ENCODE assay signal across 15 mouse cellular contexts in the genomic region with DNA sequence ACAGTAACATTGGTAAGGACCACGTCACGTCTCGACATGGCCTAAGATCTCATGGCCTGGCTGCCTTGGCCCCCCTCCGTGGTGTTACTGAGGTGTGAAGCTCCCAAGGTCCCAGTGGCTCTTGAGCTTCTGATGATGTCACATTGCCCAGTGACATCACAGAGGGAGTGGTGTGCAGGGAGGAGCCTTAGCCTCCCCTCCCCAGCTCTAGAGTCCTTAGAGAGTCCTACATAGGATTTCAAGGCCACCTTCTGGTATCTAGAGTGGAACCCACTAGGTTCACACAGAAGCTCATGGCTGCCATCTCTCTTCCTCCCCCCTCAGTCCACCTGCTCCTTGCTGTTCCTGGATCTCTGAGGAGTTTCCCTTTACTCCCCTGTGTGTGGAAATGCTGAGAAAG. TPM values are rescaled to one million over a fixed set of nuclear protein-coding genes. Genes with fewer than 3 reads are reported as not detected.
DNase-seq lines count a peak whose midpoint lies in the region; ATAC-seq and TF ChIP-seq lines count a peak whose summit lies in the region.
"Not testable (repeated sequence)": the region's sequence is repeated elsewhere in the genome, so short reads cannot be mapped to it uniquely, and the experiment has no call there.
"Had no signal": no experiment of that assay in that cellular context is flagged by ENCODE, and none has a peak within 500 bp of the region (broad histone marks: within the 10 kb centered on the region; RNA-seq: fewer than 3 reads in every experiment).

Gene Gapdhs (minus strand): TSS at position 65 of the 400 bp plus-strand sequence.

- ATAC-seq in heart, embryonic 14.5 days (ENCODE audit: insufficient number of reproducible peaks, insufficient read depth, low FRiP score, low read depth) = not testable (repeated sequence)
- ATAC-seq in intestine, embryonic 16.5 days = peak; percentile 32; the same call in 1 of the 2 replicates
- ATAC-seq in liver, embryonic 14.5 days (ENCODE audit: insufficient read depth) = peak; percentile 15; the same call in 1 of the 2 replicates
- ATAC-seq in lung, embryonic 16.5 days (ENCODE audit: low read depth) = peak; percentile 23; the same call in 1 of the 2 replicates
- 0 out of 2 replicates have a peak, but pooled peaks have one; percentile 14 for ATAC-seq in megakaryocyte progenitor cell, adult 5-6 weeks (replicated peaks; ENCODE audit: poor library complexity)

- DNase-seq in liver, embryonic 14.5 days (ENCODE audit: low read depth in 3 of 3, low spot score in 3 of 3) = not testable (repeated sequence)

- H3K4me2 ChIP-seq in heart, embryonic 14.5 days (ENCODE audit: low read length) = 0 out of 2 replicates have a peak within 1 kb of the TSS, but pooled peaks have one; percentile 13
- not testable (repeated sequence) for H3K4me2 ChIP-seq in intestine, embryonic 16.5 days (ENCODE audit: low read depth, low read length); liver, embryonic 14.5 days (ENCODE audit: low read depth); lung, embryonic 16.5 days (ENCODE audit: low read depth, low read length)

- not testable (repeated sequence) for H3K27me3 ChIP-seq in heart, embryonic 14.5 days (ENCODE audit: control insufficient read depth, insufficient read depth, low read length); intestine, embryonic 16.5 days (replicated peaks; ENCODE audit: control insufficient read depth, insufficient read depth, low read length); liver, embryonic 14.5 days (ENCODE audit: control insufficient read depth, insufficient read depth, low read length); lung, embryonic 16.5 days (ENCODE audit: control insufficient read depth, insufficient read depth, low read depth, low read length)

- not testable (repeated sequence) for H3K4me3 ChIP-seq in bone marrow, adult 2 months (replicated peaks; ENCODE audit: control insufficient read depth, low read depth, low read length); heart, embryonic 14.5 days (ENCODE audit: control insufficient read depth in 1 of 2, insufficient read depth in 1 of 2, low read depth in 1 of 2, low read length in 2 of 2); intestine, embryonic 16.5 days (ENCODE audit: low read length); liver, embryonic 14.5 days (ENCODE audit: insufficient read depth in 1 of 2, low read depth in 2 of 2, low read length in 2 of 2); lung, embryonic 16.5 days (ENCODE audit: low read length)

- TF ChIP-seq POLR2A in bone marrow, adult 2 months (IDR thresholded peaks at IDR 0.05; ENCODE audit: borderline replicate concordance, control insufficient read depth, low read depth, low read length) = not testable (repeated sequence)

- not testable (repeated sequence) for TF ChIP-seq EP300 in liver, embryonic 14.5 days (IDR thresholded peaks at IDR 0.05; ENCODE audit: low read depth)

- not testable (repeated sequence) for H3K36me3 ChIP-seq in heart, embryonic 14.5 days (ENCODE audit: control insufficient read depth, insufficient read depth, low read length); intestine, embryonic 16.5 days (ENCODE audit: control insufficient read depth, insufficient read depth, low read length); liver, embryonic 14.5 days (replicated peaks; ENCODE audit: control insufficient read depth, insufficient read depth, low read depth); lung, embryonic 16.5 days (ENCODE audit: control insufficient read depth, insufficient read depth, low read length)

- H3K9me3 ChIP-seq in heart, embryonic 14.5 days (ENCODE audit: control insufficient read depth, low read length); intestine, embryonic 16.5 days (ENCODE audit: control insufficient read depth, low read length); liver, embryonic 14.5 days (ENCODE audit: control insufficient read depth, low read length); lung, embryonic 16.5 days (ENCODE audit: control insufficient read depth, low read length): not testable (repeated sequence)

- 75% methylated on average over 1 of the region's 4 CpGs for WGBS in bone marrow, adult 2 months
- 86% methylated on average over 1 of the region's 4 CpGs for WGBS in heart, embryonic 14.5 days
- WGBS in intestine, embryonic 16.5 days = 40% methylated on average over 1 of the region's 4 CpGs
- 65% methylated on average over 2 of the region's 4 CpGs for WGBS in liver, embryonic 14.5 days (ENCODE audit: insufficient replicate concordance)
- WGBS in lung, embryonic 16.5 days = no CpG with 5 or more reads among the region's 4 CpGs

- not testable (repeated sequence) for H3K9ac ChIP-seq in heart, embryonic 14.5 days (ENCODE audit: low read length); intestine, embryonic 16.5 days (ENCODE audit: low read depth, low read length); liver, embryonic 14.5 days (replicated peaks); lung, embryonic 16.5 days (ENCODE audit: low read length)

- TF ChIP-seq CTCF in bone marrow, adult 2 months (IDR thresholded peaks at IDR 0.05; ENCODE audit: control insufficient read depth, insufficient read depth, low read length); liver, embryonic 14.5 days (IDR thresholded peaks at IDR 0.05; ENCODE audit: low read depth): not testable (repeated sequence)

- peak within 1 kb of the TSS; percentile 50 for H3K27ac ChIP-seq in bone marrow, adult 2 months (ENCODE audit: control insufficient read depth, insufficient read depth, low read depth, low read length, poor library complexity)
- 0 out of 4 replicates have a peak within 1 kb of the TSS, but pooled peaks of 1 of the 2 experiments have one; percentile 2 for H3K27ac ChIP-seq in heart, embryonic 14.5 days (replicated peaks in 1 of 2; ENCODE audit: control insufficient read depth in 1 of 2, insufficient read depth in 1 of 2, low read depth in 2 of 2, low read length in 2 of 2)
- not testable (repeated sequence) for H3K27ac ChIP-seq in intestine, embryonic 16.5 days (ENCODE audit: low read length); liver, embryonic 14.5 days
- H3K27ac ChIP-seq in lung, embryonic 16.5 days (ENCODE audit: low read length) = peak within 1 kb of the TSS; percentile 55; the same call in 1 of the 2 replicates

- H3K4me1 ChIP-seq in bone marrow, adult 2 months (ENCODE audit: control insufficient read depth, insufficient read depth, low read length); heart, embryonic 14.5 days (ENCODE audit: control insufficient read depth in 2 of 2, insufficient read depth in 2 of 2, low read length in 2 of 2); intestine, embryonic 16.5 days (ENCODE audit: control insufficient read depth, insufficient read depth, low read length); liver, embryonic 14.5 days (replicated peaks; ENCODE audit: control insufficient read depth in 2 of 2, insufficient read depth in 2 of 2, low read length in 1 of 2); lung, embryonic 16.5 days (replicated peaks; ENCODE audit: control insufficient read depth, insufficient read depth, low read length): not testable (repeated sequence)

RNA-seq across cellular contexts. Expression of gene Gapdhs, which starts in this region (rescaled TPM):
- not detected in 2 replicates for polyA plus RNA-seq in bone marrow, adult 2 months (2011; ENCODE audit: insufficient read depth, insufficient read length, low replicate concordance, missing spikeins)
- 0.43 and 0.44 TPM in 2 replicates for polyA plus RNA-seq in heart, embryonic 14.5 days (2014; fragmentation: Nextera tagmentation; extraction: Ambion mirVana)
- 0.32 TPM in 1 of 2 replicates, not detected in the other for polyA plus RNA-seq in intestine, embryonic 16.5 days (2015; fragmentation: Nextera tagmentation; extraction: Ambion mirVana)
- polyA plus RNA-seq in liver, embryonic 14.5 days (2012; rRNA removed) = not detected in 2 replicates
- not detected in 2 replicates for polyA plus RNA-seq in liver, embryonic 14.5 days (2014; fragmentation: Nextera tagmentation; extraction: Ambion mirVana)
- polyA plus RNA-seq in lung, embryonic 16.5 days (2015; fragmentation: Nextera tagmentation; extraction: Ambion mirVana) = 0.45 and 0.58 TPM in 2 replicates
- not detected in 2 replicates for total RNA-seq in megakaryocyte progenitor cell, adult 5-6 weeks (2015)
- not detected in 2 replicates for total RNA-seq in megakaryocyte progenitor cell, adult 5-6 weeks (2017)
- total RNA-seq: adrenal gland, adult 8-10 months; common myeloid progenitor, adult 5-6 weeks; ES-E14; gastrocnemius, adult 8-10 months; gastrocnemius, postnatal 36 days; heart, adult 2 months; heart, postnatal 36 days had no signal
- polyA plus RNA-seq: brain, embryonic 14.5 days; erythroblast, embryonic 14.5 days had no signal

Comparison
In these comparisons a context has a peak if more than half of its experiments do, and no peak if none do; other contexts are left out.
1. Peak in ATAC-seq in intestine, embryonic 16.5 days; RNA of the gene not detected or under 1 TPM.
2. Peak in ATAC-seq in liver, embryonic 14.5 days; RNA of the gene not detected or under 1 TPM.
3. Peak in ATAC-seq and H3K27ac ChIP-seq in lung, embryonic 16.5 days; RNA of the gene not detected or under 1 TPM.
4. Peak in ATAC-seq in megakaryocyte progenitor cell, adult 5-6 weeks; RNA of the gene not detected or under 1 TPM.